Mouse (Mus musculus) c-Kit-positive CD71-negative TER-119-negative erythroid progenitor cells, embryonic 14.5 days (primary cell): Measurements from ENCODE around the gene Ndufb8.

Experiments
- DNase-seq: peaks from one replicate; pipeline ENCODE4 v3.0.0-alpha.2; 2013; ENCODE audit warnings: low read depth

Gene Ndufb8

GRCm38 (mm10) chr19:44530018-44530417, 25.2 kb downstream of the Ndufb8 start:
- no peak for DNase-seq

DNA sequence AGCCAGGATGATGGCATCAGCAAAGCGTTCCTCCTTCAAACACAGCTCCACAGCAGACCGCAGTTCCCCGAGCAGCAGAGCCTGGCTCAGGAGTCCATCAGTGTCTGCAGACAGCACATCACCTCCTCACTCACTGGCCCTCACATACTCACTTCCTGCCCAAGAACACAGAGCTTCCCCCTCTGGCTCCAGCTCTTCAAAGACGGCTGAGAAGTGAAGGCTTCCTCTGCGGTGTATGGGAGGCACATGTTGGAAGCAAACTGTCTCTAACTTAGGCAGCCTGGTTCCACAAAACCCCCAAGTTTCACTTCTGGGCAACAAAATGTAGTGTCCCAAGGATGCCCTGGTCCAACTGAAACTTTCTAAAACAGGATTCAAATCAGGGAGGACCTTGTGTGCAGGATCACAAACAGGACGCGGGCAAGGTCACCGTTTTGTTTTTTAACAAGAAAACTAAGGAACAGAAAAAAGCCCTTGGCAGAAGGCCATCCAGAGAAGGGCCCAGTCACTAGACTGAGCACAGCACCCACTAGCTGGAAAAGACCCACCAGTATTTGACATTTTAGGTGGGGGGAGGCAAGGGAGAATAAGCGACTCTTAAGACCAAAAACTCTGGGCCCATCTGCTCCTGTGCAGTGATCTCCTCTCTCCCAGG, 29.6 kb downstream of the Ndufb8 start:
- no peak for DNase-seq

- DNase-seq, result no peak
Measured at GRCm38 (mm10) chr19:44519152-44519551, 36.1 kb downstream of the Ndufb8 start.

- no peak for DNase-seq
Measured at GRCm38 (mm10) chr19:44517996-44518768, 37.1 kb downstream of the Ndufb8 start.

GRCm38 (mm10) chr19:44515769-44516168, 39.5 kb downstream of the Ndufb8 start:
- DNase-seq, result no peak

GRCm38 (mm10) chr19:44514521-44515451, 40.5 kb downstream of the Ndufb8 start:
- DNase-seq, result no peak

DNA sequence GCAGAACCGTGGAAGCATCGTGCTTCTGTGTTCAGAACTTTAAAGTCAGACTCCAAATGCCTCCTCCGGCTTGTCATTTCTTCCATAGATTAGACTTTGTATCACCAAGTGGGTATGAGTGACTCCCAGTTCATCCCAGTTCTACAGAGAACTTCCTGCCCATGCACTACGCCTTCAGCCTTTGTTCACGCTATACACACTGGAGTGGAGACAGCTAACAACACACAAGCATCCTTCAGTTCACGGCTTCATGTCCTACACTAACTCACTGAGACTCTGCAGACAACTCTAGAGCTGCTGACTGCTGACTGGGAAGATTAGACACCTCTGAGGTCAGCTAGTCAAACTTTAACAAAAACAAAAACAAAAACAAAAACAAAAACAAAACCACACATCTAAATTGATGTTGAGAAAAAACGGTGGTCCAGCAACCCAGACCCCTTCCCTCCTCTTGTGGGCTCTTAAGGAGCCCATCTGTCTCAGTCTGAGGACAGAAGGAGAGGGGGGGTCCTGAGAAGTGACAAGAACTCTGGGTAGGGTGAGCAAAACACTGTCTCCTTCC, 41.2 kb downstream of the Ndufb8 start:
- no peak for DNase-seq

GRCm38 (mm10) chr19:44513054-44513833, 42.0 kb downstream of the Ndufb8 start:
- no peak for DNase-seq

- no peak for DNase-seq
Measured at GRCm38 (mm10) chr19:44512601-44513000, 42.6 kb downstream of the Ndufb8 start.

DNA sequence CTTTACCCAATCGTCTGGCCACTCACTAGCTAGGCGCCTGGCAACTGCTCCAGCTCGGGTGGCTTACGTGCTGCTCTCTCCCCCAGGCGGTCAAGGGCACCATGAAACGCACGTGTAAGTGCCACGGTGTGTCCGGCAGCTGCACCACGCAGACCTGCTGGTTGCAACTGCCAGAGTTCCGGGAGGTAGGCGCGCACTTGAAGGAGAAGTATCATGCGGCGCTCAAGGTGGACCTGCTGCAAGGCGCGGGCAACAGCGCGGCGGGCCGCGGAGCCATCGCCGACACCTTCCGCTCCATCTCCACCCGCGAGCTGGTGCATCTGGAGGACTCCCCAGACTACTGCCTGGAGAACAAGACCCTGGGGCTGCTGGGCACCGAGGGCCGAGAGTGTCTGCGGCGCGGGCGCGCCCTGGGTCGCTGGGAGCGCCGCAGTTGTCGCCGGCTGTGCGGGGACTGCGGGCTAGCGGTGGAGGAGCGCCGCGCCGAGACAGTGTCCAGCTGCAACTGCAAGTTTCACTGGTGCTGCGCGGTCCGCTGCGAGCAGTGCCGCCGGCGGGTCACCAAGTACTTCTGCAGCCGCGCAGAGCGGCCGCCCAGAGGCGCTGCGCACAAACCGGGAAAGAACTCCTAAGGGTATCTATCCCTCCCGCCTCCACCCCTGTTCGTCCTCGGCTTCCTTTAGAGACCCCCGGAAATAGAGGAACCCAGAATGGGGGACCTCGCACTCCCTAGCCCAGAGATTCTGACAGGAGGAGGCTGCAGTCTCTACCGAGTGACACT, 43.6 kb downstream of the Ndufb8 start:
- DNase-seq, result no peak

GRCm38 (mm10) chr19:44510534-44511175, 44.6 kb downstream of the Ndufb8 start:
- no peak for DNase-seq

DNA sequence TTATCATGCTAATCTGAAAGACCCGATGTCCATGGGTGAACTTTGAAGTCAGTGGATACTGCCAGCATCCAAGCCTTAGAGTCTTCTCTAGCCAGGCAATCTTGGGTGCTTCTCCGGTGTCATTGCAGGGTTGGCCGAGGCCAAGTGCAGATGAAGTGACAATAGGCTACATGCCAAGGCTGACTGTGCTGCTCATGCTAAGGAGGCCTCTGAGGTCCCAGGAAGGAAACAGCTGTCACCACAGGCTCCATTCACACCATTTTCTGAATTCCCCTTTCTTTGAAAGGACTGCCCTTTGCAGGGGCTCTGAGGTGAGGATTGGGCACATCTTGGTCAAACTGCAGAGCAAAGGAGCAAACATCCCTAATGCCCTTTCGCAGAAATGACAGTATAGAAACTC, 52.5 kb downstream of the Ndufb8 start:
- DNase-seq, result no peak

GRCm38 (mm10) chr19:44501925-44502324, 53.3 kb downstream of the Ndufb8 start:
- no peak for DNase-seq

GRCm38 (mm10) chr19:44500240-44500639, 55.0 kb downstream of the Ndufb8 start:
- DNase-seq, result no peak

- DNase-seq, result no peak
Measured at GRCm38 (mm10) chr19:44498936-44499335, 56.3 kb downstream of the Ndufb8 start.
